Mouse (Mus musculus): ENCODE results near the gene Xpc.

- TF ChIP-seq CTCF (IDR thresholded peaks at IDR 0.05; ENCODE audit: low read depth, low read length) = no peak
- TF ChIP-seq POLR2A (IDR thresholded peaks at IDR 0.05; ENCODE audit: borderline replicate concordance, low read depth, low read length) = no peak
Measured at GRCm38 (mm10) chr6:91449472-91450225, 66.0 kb downstream of the Xpc start.
